Mouse (Mus musculus): ENCODE results near the gene Lce1e. TPM values are rescaled to one million over a fixed set of nuclear protein-coding genes. Genes with fewer than 3 reads are reported as not detected.
"Not testable (repeated sequence)": the region's sequence is repeated elsewhere in the genome, so short reads cannot be mapped to it uniquely, and the experiment has no call there.

The Lce1e gene
- not detected in 2 replicates for polyA plus RNA-seq (2016; fragmentation: Nextera tagmentation; extraction: Ambion mirVana)

- H3K9ac ChIP-seq: no peak within 1 kb of the TSS
- H3K4me1 ChIP-seq: no peaks in the 10 kb centered on the region
- 54% methylated on average over 2 of the region's 2 CpGs for WGBS (ENCODE audit: insufficient replicate concordance)
- H3K27me3 ChIP-seq (replicated peaks): no peaks in the 10 kb centered on the region
- no peak within 1 kb of the TSS for H3K27ac ChIP-seq
- no peak within 1 kb of the TSS for H3K4me2 ChIP-seq
- ATAC-seq: no peak
- no peaks in the 10 kb centered on the region for H3K9me3 ChIP-seq (replicated peaks)
- no peaks in the 10 kb centered on the region for H3K36me3 ChIP-seq
- no peak within 1 kb of the TSS for H3K4me3 ChIP-seq
Measured at GRCm38 (mm10) chr3:92708974-92709373, at the start of gene Lce1e. Gene Lce1e (minus strand): TSS chr3:92709074.

GRCm38 (mm10) chr3:92753197-92753596, 44.3 kb upstream of the Lce1e start:
- WGBS (ENCODE audit: insufficient replicate concordance): 30% methylated on average over 3 of the region's 3 CpGs
- no peak for ATAC-seq
- Histone ChIP-seq H3K9me3 (replicated peaks) (no peaks in the 10 kb centered on the region), H3K4me3 (no peak overlapping the region), H3K4me1 (no peaks in the 10 kb centered on the region), H3K9ac (no peak overlapping the region), H3K27me3 (replicated peaks) (no peaks in the 10 kb centered on the region), H3K36me3 (no peaks in the 10 kb centered on the region), H3K4me2 (no peak overlapping the region), H3K27ac (no peak overlapping the region)

- WGBS (ENCODE audit: insufficient replicate concordance): 60% methylated on average over 1 of the region's 1 CpGs
- Histone ChIP-seq H3K4me2 (no peak within 1 kb of the TSS), H3K36me3 (no peaks in the 10 kb centered on the region), H3K4me1 (no peaks in the 10 kb centered on the region), H3K9ac (no peak within 1 kb of the TSS), H3K4me3 (no peak within 1 kb of the TSS), H3K27me3 (replicated peaks) (no peaks in the 10 kb centered on the region), H3K27ac (no peak within 1 kb of the TSS), H3K9me3 (replicated peaks) (no peaks in the 10 kb centered on the region)
- no peak for ATAC-seq
Measured at GRCm38 (mm10) chr3:92752238-92752637, 43.4 kb upstream of the Lce1e start, which contains the start of gene Lce1g. Gene Lce1g (minus strand): TSS chr3:92752338.

DNA sequence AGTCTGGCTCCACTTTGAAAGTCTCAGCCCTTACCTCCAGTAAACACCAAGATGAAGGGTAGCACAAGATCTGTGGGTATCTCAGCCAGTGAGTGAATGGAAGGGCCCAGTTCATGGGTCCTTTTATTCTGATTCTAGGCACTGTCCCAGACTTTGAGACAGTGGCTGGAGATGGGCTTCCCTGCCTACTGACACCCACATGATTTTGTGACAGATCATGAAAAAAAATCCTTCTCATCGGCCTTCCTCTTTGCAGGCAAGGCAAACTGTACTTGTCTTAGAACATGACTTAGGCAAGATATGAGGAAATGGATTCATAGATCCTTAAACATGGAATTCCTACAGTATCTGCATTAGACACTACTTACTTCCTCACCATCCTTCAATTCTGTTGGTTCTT, 30.1 kb upstream of the Lce1e start, which contains the start of gene Gm38119:
Gene Gm38119 (minus strand): TSS at position 101 of the 400 bp plus-strand sequence.
- WGBS (ENCODE audit: insufficient replicate concordance): 32% methylated on average over 1 of the region's 1 CpGs
- no peak for ATAC-seq
- Histone ChIP-seq H3K9ac (no peak within 1 kb of the TSS), H3K4me2 (no peak within 1 kb of the TSS), H3K36me3 (no peaks in the 10 kb centered on the region), H3K27me3 (replicated peaks) (no peaks in the 10 kb centered on the region), H3K4me3 (no peak within 1 kb of the TSS), H3K9me3 (replicated peaks) (no peaks in the 10 kb centered on the region), H3K27ac (no peak within 1 kb of the TSS), H3K4me1 (no peaks in the 10 kb centered on the region)

- no peaks in the 10 kb centered on the region for H3K4me1 ChIP-seq
- H3K4me3 ChIP-seq: no peak overlapping the region
- H3K27me3 ChIP-seq (replicated peaks): no peaks in the 10 kb centered on the region
- 75% methylated on average over 5 of the region's 5 CpGs for WGBS (ENCODE audit: insufficient replicate concordance)
- H3K9ac ChIP-seq: no peak overlapping the region
- no peaks in the 10 kb centered on the region for H3K9me3 ChIP-seq (replicated peaks)
- H3K27ac ChIP-seq: no peak overlapping the region
- H3K4me2 ChIP-seq: no peak overlapping the region
- ATAC-seq: no peak
- no peaks in the 10 kb centered on the region for H3K36me3 ChIP-seq
Measured at GRCm38 (mm10) chr3:92722631-92723030, 13.8 kb upstream of the Lce1e start.

DNA sequence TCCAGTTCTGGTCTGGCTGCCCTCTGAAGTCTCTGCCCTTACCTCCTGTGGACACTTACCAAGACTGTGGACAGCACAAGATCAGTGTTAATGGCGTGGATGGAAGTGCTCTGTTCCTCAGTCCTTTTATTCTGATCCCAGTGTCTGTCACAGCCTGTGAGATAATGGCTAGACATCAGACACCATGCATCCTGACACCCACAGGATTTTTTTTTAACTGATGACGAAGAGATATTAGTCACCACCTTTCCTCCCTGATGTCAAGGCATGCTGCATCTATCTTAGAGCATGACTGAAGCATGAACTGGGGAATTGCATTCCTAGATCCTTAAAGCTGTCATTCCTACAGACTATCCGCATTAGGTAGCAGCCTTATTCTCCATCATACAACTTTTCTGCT, 11.4 kb upstream of the Lce1e start, which contains the start of gene Lce1f:
Gene Lce1f (minus strand): TSS at position 101 of the 400 bp plus-strand sequence.
- 50% methylated on average over 3 of the region's 3 CpGs for WGBS (ENCODE audit: insufficient replicate concordance)
- no peak within 1 kb of the TSS for H3K4me3 ChIP-seq
- H3K4me2 ChIP-seq: no peak within 1 kb of the TSS
- no peaks in the 10 kb centered on the region for H3K27me3 ChIP-seq (replicated peaks)
- H3K36me3 ChIP-seq: no peaks in the 10 kb centered on the region
- ATAC-seq: no peak
- no peaks in the 10 kb centered on the region for H3K4me1 ChIP-seq
- no peak within 1 kb of the TSS for H3K27ac ChIP-seq
- no peaks in the 10 kb centered on the region for H3K9me3 ChIP-seq (replicated peaks)
- H3K9ac ChIP-seq: no peak within 1 kb of the TSS

- Histone ChIP-seq H3K36me3 (no peaks in the 10 kb centered on the region), H3K27me3 (replicated peaks) (no peaks in the 10 kb centered on the region), H3K9me3 (replicated peaks) (no peaks in the 10 kb centered on the region), H3K4me3 (no peak overlapping the region), H3K27ac (no peak overlapping the region), H3K9ac (no peak overlapping the region), H3K4me2 (no peak overlapping the region), H3K4me1 (no peaks in the 10 kb centered on the region)
- no peak for ATAC-seq
Measured at GRCm38 (mm10) chr3:92715122-92715521, 6.2 kb upstream of the Lce1e start.

- Histone ChIP-seq H3K4me1 (no peaks in the 10 kb centered on the region), H3K9ac (no peak overlapping the region), H3K27me3 (replicated peaks) (no peaks in the 10 kb centered on the region), H3K27ac (no peak overlapping the region), H3K4me2 (no peak overlapping the region), H3K36me3 (no peaks in the 10 kb centered on the region), H3K4me3 (no peak overlapping the region), H3K9me3 (replicated peaks) (no peaks in the 10 kb centered on the region)
- ATAC-seq: no peak
- 17% methylated on average over 1 of the region's 1 CpGs for WGBS (ENCODE audit: insufficient replicate concordance)
Measured at GRCm38 (mm10) chr3:92694613-92695012, 14.3 kb downstream of the Lce1e start.

- Histone ChIP-seq H3K4me3 (no peak overlapping the region), H3K27me3 (replicated peaks) (no peaks in the 10 kb centered on the region), H3K4me2 (no peak overlapping the region), H3K9ac (no peak overlapping the region), H3K4me1 (no peaks in the 10 kb centered on the region), H3K36me3 (no peaks in the 10 kb centered on the region), H3K27ac (no peak overlapping the region), H3K9me3 (replicated peaks) (no peaks in the 10 kb centered on the region)
- ATAC-seq: no peak
Measured at GRCm38 (mm10) chr3:92691688-92692087, 17.2 kb downstream of the Lce1e start.

- not testable (repeated sequence) for H3K36me3 ChIP-seq; H3K4me3 ChIP-seq; H3K27ac ChIP-seq; H3K4me1 ChIP-seq; H3K27me3 ChIP-seq (replicated peaks); H3K9ac ChIP-seq; H3K9me3 ChIP-seq (replicated peaks); ATAC-seq; H3K4me2 ChIP-seq
- 60% methylated on average over 16 of the region's 16 CpGs for WGBS (ENCODE audit: insufficient replicate concordance)
Measured at GRCm38 (mm10) chr3:92689154-92689553, 19.7 kb downstream of the Lce1e start.

DNA sequence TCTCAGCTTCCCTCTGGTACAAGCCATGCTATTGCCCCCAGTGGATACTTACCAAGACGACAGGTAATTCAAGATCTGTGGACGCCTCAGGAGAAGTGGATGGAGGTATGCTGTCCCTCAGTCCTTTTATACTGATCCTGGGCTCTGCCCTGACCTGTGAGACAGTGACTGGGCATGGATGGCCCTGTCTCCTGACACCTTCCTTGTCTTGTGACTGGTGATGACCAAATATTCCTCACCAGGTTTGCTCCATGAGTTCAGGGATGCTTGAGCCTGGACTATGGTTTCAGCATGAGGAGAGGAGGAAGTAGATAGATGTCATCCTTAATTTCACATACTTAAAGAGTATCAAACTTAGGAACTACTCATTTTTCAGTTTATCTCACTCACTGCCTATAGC, 21.8 kb downstream of the Lce1e start, which contains the start of gene Lce1d:
Gene Lce1d (minus strand): TSS at position 101 of the 400 bp plus-strand sequence.
- H3K9me3 ChIP-seq (replicated peaks): no peaks in the 10 kb centered on the region
- no peak within 1 kb of the TSS for H3K4me2 ChIP-seq
- no peaks in the 10 kb centered on the region for H3K27me3 ChIP-seq (replicated peaks)
- WGBS (ENCODE audit: insufficient replicate concordance): 42% methylated on average over 2 of the region's 2 CpGs
- H3K36me3 ChIP-seq: no peaks in the 10 kb centered on the region
- no peak within 1 kb of the TSS for H3K9ac ChIP-seq
- H3K27ac ChIP-seq: no peak within 1 kb of the TSS
- ATAC-seq: no peak
- no peaks in the 10 kb centered on the region for H3K4me1 ChIP-seq
- no peak within 1 kb of the TSS for H3K4me3 ChIP-seq

DNA sequence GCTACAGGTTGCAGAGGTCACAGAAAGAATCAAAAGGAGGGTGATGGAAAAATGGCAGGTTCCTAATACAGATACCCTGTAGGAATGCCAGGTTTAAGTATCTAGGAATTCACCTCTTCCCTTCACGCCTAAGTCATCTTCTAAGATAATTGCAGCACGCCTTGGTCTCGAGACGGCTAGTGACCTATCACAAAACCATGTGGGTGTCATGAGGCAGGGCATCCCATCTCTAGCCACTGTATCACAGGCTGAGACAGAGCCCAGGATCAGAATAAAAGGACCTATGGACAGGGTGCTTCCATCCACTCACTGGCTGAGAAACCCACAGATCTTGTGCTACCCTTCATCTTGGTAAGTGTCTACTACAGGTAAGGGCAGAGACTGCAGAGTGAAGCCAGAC, 29.9 kb downstream of the Lce1e start, which contains the start of gene Lce1c:
Gene Lce1c (plus strand): TSS at position 301 of the 400 bp plus-strand sequence.
- Histone ChIP-seq H3K9me3 (replicated peaks) (no peaks in the 10 kb centered on the region), H3K4me2 (no peak within 1 kb of the TSS), H3K4me3 (no peak within 1 kb of the TSS), H3K4me1 (no peaks in the 10 kb centered on the region), H3K27ac (no peak within 1 kb of the TSS), H3K27me3 (replicated peaks) (no peaks in the 10 kb centered on the region), H3K36me3 (no peaks in the 10 kb centered on the region), H3K9ac (no peak within 1 kb of the TSS)
- ATAC-seq: no peak
- 76% methylated on average over 4 of the region's 4 CpGs for WGBS (ENCODE audit: insufficient replicate concordance)

DNA sequence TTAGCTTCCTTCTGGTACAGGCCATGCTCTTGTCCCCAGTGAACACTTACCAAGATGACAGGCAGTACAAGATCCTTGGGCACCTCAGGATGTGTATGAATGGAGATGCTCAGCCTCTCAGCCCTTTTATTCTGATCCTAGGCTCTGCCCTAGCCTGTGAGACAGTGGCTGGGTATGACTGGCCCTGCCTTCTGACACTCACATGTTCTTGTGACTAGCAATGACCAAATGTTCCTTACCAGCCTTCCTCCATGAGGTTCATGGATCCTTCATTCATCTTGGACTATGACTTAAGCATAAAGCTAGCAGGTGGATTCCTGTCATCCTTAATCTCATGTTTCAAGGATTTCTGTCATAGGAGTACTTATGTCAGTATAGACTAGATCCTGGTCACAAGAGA, 38.7 kb downstream of the Lce1e start, which contains the start of gene Lce1a2:
Gene Lce1a2 (minus strand): TSS at position 101 of the 400 bp plus-strand sequence.
- Histone ChIP-seq H3K27me3 (replicated peaks) (no peaks in the 10 kb centered on the region), H3K9ac (no peak within 1 kb of the TSS), H3K36me3 (no peaks in the 10 kb centered on the region), H3K27ac (no peak within 1 kb of the TSS), H3K9me3 (replicated peaks) (no peaks in the 10 kb centered on the region), H3K4me1 (no peaks in the 10 kb centered on the region), H3K4me2 (no peak within 1 kb of the TSS), H3K4me3 (no peak within 1 kb of the TSS)
- ATAC-seq: no peak

Data from liver, embryonic 12.5 days (tissue).